Mouse (Mus musculus): ENCODE data around the gene Glis3.

Gene Glis3

DNA sequence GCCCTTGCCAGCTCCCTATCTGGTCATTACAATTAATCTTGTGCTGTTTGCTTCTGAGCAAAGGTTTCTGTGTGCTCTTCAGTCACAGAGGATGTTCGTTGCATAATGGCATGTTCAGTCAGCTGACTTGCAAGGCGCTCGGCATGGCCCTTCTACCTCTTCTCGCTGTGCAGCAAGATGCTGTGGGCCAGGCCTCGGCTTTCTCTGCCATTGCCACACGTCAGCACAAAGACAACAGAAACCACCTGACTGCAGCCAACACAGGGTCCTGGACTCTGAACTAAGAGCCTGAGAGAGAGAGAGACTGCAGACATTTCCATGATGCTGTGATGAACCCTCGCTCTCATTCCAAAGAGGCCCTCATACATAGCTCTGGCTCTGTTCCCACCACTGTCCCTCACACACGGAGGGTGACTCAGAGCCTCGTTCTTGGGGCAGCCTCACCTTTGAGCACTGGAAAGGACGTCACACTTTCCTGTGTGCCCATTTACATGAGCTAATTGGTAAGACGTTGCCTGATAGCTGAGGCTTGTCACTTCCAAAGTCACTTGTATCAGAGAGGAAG lies 380.6 kb downstream of the Glis3 start:
- no peak for DNase-seq

DNA sequence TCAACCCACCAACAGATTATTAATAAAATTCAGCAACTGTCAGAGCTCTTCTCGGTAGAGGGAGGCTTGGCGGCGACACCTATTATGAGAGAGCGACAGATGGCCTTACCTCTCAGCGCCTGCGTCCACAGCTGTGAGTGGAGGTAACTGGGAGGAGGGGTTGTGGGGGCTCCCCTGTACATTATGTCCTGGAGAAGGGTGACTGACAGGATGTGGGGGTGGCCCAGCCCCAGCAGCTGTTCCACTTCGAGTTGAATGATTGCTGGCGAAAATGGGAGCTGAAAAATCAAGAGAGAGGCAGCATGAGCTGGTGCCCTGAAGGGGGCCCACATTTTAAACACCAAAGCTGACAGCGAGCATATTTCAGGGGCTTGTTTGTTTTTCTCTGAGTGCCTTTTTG lies 381.2 kb downstream of the Glis3 start:
- DNase-seq = peak; percentile 33

DNA sequence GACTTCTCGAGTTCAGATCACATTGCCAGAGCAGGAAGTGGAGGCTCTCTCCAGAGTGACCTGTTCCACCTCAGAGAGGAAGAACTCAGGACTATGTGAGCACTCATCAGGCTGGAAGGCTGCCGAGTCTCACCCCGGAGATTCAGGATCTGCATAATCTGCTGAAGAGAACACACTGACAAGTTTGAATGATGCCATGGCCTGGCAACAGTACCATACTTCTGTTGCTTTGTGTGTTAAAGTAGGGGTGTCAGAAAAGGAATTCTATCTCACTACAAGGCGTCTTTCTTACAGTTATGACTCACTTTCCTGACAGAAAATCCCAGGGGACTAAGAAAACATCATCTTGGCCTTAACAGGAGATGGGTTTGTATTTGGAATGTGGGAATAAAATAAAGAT lies 388.3 kb downstream of the Glis3 start:
- DNase-seq = no peak

DNA sequence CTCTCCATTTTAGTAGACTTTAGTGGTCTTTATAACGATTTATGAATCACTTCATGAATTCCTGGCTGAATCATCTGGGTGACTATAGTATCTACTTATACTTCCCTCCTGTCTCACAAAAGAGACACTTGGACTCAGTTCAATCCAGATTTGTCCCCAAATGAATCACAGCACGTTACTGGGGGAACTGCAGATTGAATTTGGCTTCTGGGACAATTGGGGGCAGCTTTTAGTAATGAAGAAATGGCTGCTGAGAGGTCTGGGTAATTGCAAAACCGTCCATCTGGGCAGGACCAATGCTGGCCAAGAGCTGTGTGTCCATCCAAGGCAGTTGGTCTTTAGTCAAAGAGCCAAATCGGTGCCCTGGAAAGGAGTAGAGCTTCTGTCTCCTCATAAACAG lies 390.4 kb downstream of the Glis3 start:
- peak; percentile 8 for DNase-seq

DNA sequence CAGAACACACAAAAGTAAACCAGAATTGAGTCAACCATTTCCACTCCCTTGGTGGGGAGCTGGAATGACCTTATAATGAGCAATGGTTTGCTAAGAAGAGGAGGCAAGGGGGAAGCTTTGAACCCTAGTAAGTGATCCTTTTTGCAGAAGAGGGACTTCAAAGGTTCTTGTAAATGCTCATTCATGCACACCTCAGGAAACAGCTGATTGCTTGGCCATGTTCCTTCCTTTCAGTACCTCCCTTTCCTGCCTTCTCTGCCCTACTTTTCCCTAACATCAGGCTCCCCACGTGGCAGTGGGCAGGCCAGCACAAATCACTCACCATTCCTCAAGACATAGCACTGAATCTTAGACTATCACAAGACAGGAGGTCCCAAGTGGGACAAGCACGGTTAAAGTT lies 392.4 kb downstream of the Glis3 start:
- DNase-seq = no peak

DNA sequence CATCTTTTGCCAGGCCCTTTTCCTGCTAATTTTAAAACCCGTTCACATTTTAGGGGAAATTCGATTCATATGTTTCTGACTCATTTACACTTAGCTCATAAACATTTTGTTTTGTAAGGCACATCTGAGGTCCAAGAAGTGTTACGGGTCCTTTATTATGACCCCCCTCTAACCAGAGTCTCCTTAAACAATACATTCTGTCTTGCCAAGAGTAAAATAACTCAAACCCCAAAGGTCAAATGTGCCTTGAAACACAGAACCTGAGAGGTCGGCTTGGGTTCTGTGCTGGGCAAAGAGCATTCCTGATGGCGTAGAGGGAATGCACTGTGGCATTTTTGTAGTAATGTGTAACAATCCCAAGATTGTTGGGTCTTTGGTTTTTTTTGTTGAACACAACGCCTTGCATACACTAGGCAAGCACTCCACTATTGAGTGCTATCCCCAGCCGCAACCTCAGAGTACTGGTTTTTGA lies 395.7 kb downstream of the Glis3 start:
- DNase-seq = no peak

DNA sequence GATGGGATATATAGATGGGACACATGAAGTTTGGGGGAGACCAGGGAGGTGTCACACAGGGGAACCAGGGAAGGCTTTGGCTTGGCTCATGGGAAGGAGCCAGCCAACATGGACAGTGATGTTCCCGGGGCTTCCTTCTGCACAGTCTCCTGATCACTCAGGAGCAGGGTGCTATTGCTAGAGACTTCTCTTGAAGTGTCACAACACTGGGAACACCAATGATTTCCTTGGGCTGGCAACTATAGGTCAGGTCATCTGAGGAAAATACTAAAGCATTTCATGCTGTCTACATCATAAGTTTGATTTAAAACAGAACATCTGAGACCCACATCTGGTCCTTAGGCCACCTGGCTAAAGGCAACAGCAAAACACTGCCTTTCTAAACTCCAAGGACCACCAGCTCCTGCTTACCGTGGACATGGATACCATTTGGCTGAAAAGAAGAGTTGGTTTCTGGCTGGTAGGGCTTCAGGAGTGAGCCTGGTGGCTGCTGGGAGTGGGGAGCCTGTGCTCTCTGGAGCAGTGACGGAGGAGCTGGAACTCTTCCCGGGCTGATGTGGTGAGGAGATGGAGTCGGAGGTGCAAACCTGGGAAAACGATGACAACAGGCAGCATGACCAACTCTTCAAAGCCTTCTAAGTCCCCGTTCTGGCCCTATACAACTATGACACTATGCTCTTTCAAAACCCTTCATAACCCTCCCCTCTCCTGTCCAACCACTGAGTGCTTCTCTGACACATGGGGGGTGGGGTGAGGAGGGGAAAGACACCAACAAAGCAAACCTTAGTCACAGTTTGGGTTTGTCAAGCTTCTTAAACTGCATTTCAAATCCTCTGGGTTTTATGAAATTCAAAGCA lies 396.4 kb downstream of the Glis3 start:
- no peak for DNase-seq

DNA sequence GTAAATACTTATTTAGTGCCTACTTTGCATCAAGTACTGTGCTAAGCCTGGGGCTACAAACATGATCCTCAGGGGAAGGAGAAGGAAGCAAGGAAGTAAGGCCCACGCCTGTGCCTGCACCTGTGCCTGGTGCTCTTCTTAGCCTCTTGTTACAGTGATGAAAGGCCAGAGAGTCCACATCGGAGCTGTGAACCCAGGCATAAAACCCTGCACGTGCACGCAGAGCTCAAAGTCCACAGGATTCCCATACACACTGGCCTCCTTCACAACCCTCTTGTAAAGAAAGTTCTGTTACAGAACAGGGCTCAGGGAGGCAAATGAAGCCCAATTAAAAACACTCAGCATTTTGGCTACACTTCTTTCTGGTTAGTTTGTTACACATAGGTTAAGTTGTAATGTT lies 398.5 kb downstream of the Glis3 start:
- no peak for DNase-seq

DNA sequence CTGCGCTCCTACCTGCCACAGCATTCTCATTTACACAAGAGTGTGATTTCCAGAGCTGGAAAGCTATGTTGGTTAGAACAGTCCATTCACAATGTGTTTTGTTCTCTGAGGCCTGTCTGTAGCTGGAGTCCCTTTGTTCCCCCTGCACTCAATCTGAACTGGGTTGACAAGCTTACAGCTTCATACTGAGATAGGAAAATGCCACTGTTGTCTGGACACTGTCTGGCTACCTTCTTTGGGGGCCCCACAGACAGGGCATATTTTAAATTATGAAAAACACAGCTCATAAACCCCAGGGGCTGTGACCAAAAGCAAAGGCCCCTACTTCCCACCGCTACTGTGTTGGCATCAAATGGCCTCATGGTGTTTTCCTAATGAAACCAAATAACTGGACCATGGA lies 402.8 kb downstream of the Glis3 start:
- DNase-seq = no peak

DNA sequence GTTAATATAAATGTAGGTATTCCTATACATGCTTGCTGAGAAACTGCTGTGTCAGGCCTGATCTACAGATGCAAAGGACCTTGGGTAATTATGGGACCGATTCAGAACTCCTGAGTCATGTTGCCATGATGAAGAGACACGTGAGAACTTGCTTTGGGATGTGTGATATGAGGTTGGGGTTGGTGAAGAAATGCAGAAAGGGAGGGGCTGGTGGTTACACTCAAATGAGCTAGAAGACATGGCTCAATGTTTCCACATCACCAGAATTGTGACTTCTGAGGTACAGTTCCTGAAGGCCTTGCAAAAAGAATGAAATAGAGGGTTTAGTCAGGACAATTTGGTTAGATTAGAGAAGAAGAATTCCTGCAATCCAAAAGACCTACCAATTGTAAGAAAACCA lies 405.4 kb downstream of the Glis3 start:
- DNase-seq = no peak

DNA sequence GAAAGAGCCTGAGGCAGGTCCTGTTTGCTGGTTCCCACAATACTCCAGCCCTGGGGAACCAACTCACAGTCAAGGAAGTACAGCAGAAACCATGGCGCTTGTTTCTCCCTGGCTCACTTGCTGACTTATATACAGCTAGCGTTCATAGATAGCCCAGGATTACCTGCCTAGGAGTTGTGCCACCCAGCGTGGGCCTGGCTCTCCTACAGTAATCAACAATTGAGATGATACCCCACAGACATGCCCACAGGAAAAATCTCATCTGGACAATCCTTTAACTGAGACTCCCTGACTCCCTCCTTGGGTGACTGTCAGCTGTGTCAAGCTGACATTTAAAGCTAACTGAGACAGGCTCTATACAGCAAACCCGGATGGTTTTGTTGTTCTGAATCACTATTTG lies 405.9 kb downstream of the Glis3 start:
- no peak for DNase-seq

DNA sequence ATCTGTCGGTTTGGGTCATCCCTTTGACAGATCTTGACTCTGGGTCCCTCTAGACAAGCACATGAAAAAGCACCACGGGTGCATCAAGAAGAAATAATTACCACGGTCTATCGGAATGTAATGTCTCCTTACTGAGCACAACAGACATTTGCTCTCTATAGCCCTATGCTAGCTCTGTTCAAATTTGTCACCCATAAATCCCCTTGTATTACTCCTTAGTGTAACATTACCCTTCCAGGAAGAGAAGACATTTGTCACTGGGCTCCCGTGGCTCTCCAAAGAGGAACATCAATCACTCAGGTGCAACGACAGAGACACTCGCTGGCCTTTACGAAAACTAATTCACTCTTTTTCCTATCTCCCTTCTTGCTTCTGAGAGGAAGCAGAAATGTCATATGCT lies 413.0 kb downstream of the Glis3 start:
- no peak for DNase-seq

DNA sequence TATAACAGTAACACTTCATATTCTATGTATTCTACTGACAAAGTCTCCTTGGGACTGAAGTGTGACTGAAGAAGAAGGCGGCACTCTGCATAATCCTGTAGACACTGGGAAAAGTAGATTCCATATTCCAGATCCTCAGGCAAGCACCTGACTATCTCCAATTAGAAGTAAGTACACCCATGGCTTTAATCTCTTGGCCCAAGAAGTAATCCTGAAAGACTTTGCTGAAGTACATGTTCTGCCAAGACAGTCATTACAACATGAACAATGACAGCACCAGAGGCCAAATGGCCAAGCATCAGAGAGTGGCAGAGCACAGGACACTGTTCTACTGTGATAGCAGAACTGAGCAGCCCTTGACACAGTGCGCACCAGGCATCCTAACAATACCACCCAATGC lies 414.1 kb downstream of the Glis3 start:
- DNase-seq = no peak

DNA sequence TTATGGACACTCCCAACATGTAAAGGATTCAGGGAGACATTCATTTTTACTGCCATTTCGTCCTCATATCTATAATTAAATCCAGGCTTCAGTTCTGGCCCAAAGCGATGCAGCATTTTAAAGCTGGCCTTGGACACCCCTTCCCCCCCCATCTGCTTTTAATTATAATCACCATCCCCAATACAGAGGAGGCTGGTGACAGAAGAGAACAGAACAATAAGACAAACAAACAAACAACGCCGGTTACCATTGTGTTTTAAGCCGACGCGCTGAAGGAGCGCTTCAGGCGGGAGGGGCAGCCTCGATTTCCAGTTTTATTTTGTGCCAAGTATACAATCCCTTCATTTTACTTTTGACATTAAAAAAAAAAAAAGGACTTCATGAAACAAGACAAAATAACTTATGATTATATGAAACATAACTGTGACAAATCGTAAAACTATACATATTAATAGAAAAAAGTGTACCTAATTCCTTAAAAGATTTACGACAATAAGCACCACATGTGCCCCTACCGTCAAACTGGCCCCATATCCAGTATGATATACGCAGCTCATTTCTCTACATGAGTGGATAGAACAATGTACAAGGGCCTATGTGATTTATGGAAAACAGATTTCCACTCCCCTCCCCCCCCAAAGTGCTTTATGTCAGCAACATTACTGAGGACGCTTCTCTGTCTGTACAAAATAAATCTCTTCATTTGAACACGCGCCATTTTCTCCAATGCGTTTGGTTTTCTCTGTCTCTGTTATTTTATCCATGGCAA lies 420.8 kb downstream of the Glis3 start:
- no peak for DNase-seq

DNA sequence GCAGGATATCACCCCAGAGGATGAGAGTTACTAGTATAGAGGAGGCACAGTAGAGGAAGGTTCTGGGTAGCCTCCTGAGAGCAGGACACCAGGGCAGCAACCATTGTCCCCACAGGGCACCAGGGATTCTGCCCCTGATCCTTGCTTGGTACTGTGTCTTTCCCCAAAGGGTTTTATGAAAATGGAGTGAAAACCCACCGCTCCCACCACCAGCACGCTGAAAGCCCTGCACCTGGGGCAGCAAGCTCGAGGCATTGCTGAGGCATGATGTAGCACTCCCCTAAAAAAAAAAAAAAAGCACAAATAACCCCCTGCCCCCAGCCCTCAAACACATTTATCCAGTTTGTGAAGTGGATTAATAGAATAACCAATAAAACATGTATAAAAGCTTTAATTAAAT lies 421.4 kb downstream of the Glis3 start:
- DNase-seq = no peak

DNA sequence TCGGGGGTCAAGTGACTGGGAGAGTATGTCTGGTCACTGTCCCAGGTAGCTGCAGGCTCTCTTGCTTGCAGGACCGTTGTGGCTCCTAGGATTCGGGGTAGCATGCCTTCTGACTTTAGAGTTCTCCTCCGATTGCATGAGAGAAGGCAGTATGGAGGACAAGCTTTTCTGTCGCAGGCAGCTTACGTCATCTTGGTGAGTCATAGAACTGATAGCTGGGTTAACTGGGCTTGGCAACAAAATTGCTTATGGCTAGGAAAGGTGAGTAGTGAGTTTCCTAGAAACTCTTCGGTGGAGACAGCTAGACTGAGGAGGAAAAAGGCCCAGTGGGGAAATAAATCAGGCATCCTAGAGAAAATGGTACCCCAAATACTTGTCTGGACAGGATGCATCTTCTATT lies 432.5 kb downstream of the Glis3 start:
- no peak for DNase-seq

DNA sequence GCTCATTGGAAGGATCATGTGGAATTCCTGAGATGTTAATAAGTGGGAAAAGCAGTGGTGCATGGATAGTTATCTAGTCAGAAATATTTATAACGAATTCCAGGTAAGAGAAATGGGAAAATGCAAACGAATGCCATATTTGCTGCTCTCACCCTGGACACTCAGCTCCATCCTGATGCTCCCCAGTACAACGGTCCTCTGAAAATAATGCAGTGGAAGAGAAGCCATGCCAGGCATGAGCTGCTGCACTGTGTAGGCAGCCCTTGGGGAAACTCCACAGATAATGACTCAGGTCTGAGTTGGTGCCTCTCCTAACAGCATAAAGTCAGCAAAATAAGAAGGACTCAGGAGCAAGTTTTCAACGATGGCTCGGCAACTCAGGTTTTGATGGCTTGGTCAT lies 433.7 kb downstream of the Glis3 start:
- DNase-seq = no peak

DNA sequence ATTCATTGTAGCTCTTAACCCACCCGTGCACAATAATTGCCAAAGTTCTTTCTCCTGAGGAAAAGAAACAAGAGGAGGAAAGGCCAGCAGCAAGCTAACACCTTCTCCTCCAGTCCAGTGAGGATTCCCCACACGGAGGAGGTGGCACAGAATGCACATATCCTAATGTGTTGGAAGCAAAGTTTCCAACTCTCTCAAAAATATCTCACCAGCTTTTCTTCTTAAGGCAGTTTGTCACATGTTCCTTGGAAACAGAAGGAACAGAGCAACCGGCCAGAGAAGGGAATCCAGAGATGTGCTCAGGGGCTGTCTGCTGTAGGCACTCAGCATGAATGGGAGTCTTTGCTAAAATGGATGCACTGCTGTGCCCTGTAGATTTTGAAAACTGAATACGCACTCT lies 441.8 kb downstream of the Glis3 start:
- DNase-seq = peak; percentile 23

DNA sequence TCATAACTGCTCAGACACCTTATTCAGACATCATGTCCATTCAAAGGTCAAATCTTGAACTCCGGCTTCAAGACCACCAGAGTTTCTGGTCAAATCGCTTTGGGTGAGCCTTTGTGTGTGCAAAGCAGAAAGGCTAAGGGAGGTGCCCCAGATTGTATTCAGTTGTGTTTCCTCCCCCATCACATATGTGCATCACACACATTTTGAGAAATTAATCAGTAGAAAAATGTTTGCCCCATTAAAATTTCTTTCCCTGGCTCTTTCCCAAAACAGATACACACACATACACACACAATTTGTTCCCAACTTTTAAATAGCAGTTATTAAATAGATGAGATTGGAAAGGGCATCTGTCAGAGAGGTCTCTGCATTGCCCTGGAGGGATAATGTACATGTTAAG lies 442.3 kb downstream of the Glis3 start:
- no peak for DNase-seq

DNA sequence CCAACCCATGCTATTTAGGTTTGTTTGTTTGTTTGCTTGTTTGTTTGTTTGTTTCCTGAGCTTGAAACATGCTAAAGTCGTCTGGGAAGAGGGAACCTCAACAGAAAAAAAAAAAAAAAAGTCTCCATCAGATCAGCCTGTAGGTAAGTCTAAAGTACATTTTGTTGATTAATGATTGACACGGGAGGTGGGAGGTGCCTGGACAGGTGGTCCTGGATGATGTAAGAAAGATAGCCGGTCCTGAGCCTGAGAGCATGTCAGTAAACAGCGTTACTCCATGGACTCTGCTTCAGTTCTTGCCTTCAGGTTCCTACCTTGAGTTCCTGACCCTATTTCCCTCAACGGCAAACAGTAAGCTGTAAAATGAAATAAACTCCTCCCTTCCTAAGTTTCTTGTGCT lies 444.3 kb downstream of the Glis3 start:
- DNase-seq = no peak

DNA sequence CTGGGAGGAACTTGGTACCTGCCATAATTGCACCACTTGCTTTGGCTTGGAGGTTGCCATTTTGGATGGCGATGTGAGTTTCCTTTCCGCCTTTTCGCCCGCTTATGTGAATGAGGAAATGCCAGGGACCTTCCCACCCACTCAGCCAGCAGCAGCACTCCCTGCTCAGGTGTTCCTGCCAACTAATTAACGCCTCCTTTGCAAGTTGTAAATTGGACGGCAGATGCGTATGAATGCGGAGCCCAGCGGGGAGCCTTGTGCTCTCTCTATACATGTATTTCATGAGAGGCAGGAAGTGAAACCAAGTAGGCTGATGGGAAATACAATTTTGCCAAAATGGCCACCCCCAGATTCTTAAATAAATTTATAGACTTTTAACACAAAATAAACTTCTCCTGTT lies 444.8 kb downstream of the Glis3 start:
- no peak for DNase-seq

DNA sequence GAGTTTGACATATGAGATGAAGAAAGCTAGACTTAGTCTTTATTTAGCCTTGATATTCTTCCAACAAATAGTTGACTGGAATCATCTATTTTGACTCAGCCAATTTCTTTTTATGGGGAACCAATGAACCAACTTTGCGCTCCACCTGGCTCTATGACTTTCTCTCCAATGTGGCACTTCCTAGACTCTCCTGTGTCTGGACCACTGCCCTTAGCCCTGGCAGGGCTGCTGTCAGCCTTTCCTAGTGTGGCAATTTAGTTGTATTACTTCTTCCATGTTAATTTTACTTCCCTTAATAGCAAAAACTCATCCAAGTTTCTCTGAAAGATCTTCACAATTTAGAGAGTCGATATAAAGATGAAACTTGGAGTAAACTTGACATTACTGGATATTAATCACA lies 445.2 kb downstream of the Glis3 start:
- DNase-seq = no peak

DNA sequence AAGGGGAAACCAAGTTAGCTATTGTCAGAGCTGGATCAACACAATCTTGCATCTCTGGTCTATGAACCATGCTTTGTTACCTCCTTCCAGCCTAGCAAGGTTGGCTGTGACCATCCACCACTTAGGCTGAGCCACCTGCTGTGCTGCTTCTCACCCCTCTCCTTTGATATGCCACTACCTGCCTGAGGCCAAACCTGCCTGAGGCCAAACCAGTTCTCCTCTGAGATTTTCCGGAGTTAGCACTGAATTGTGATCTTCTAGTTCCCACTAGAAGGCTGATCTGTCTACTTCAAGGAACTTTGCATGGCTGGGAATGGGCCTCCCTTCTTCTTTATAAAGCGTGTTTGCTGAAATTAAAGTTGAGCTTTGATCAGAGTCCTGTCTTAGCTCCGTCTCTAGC lies 448.4 kb downstream of the Glis3 start:
- DNase-seq = no peak

DNA sequence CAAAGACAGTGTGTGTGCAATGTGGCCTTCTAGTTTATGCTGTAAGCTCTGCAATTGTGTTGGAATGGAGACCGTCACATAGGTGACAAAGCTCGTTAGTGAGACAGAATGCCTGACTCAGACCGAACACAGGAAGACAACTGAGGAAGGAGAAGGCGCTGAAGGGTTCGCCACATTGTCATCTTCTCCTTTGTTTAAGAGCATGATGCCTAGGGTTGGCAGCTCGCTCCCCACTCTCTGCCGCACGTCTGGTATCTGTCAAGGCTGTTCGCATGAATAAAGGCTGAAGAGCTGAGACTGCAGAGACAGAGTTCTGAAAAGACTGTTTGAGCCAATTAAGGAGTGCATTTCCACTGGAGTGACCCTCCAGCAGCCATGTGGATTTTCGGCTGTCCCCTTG lies 452.4 kb downstream of the Glis3 start:
- DNase-seq = no peak

Measured in right cerebral cortex, adult 18-20 months (tissue).